Mouse (Mus musculus) lung, adult 2 months (tissue): ENCODE measurements at regions not wholly inside any gene's neighbourhood (a gene's known extent, or its start where the extent isn't known, plus 50 kb on each side); places are given as distances from the start of the nearest gene placed in this dataset.

Source experiments
- CTCF ChIP-seq: fragments of 200-500 bp; IDR thresholded peaks from 2 replicates; pipeline ENCODE4 v1.5.1; 2011; ENCODE audit warnings: mild to moderate bottlenecking, low read length, control low read depth; ENCODE audit not compliant: insufficient read depth
- POLR2A ChIP-seq: fragments of 200-500 bp; IDR thresholded peaks from 2 replicates; pipeline ENCODE4 v1.6.1; 2011; ENCODE audit warnings: low read depth, mild to moderate bottlenecking, control low read depth, low read length, borderline replicate concordance; ENCODE audit errors: extremely low read depth

DNA sequence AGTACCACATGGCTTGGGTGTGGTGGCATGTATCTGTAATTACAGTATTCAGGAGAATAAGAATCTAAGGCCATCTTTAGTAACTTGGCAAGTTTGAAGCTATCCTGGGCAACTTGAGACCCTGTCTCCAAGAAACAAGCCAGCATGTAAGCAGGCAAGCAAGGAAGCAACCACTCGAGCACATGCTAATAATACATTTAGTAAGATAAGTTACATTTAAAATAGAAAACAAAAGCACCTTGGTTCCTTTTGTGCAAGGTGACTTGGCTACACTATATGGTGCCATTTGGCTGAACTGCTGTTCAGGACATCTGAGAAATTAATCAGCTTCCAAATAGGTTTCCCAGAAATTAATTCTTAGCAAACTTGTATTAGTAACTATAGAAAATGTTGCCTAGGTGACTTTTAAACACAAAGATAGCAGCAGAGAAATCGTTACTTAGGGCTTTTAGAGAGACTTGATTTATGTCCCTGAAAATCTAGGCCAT is 68.1 kb upstream of the Lrrc55 start:
- no peak for TF ChIP-seq CTCF
- TF ChIP-seq POLR2A = no peak
